Mouse (Mus musculus): ENCODE measurements at regions not wholly inside any gene's neighbourhood (a gene's known extent, or its start where the extent isn't known, plus 50 kb on each side); places are given as distances from the start of the nearest gene placed in this dataset.

GRCm38 (mm10) chr8:86212461-86212860 lies 368.0 kb downstream of the Abcc12 start:
- no peaks in the 10 kb centered on the region for H3K9me3 ChIP-seq (replicated peaks; ENCODE audit: low read length)
- no peak for TF ChIP-seq CTCF (IDR thresholded peaks at IDR 0.05; ENCODE audit: low read depth)
- no peaks in the 10 kb centered on the region for H3K36me3 ChIP-seq (ENCODE audit: insufficient read depth, low read length)
- no peaks in the 10 kb centered on the region for H3K27me3 ChIP-seq (ENCODE audit: insufficient read depth, low read length)
- 96% methylated on average over 2 of the region's 2 CpGs for WGBS
- H3K9ac ChIP-seq (ENCODE audit: low read depth, low read length): no peak overlapping the region
- no peak overlapping the region for H3K4me3 ChIP-seq (replicated peaks; ENCODE audit: low read depth, low read length)
- no peak overlapping the region for H3K4me2 ChIP-seq (ENCODE audit: low read length)
- DNase-seq (ENCODE audit: low spot score) (no peak), ATAC-seq (replicated peaks; ENCODE audit: low FRiP score, low read depth) (no peak)
- no peak overlapping the region for H3K27ac ChIP-seq
- no peaks in the 10 kb centered on the region for H3K4me1 ChIP-seq (replicated peaks; ENCODE audit: insufficient read depth, low read length)

- Histone ChIP-seq H3K9me3 (replicated peaks; ENCODE audit: low read length) (no peaks in the 10 kb centered on the region), H3K27me3 (ENCODE audit: insufficient read depth, low read length) (no peaks in the 10 kb centered on the region), H3K27ac (no peak overlapping the region), H3K36me3 (ENCODE audit: insufficient read depth, low read length) (no peaks in the 10 kb centered on the region), H3K9ac (ENCODE audit: low read depth, low read length) (no peak overlapping the region), H3K4me3 (replicated peaks; ENCODE audit: low read depth, low read length) (no peak overlapping the region), H3K4me1 (replicated peaks; ENCODE audit: insufficient read depth, low read length) (no peaks in the 10 kb centered on the region), H3K4me2 (ENCODE audit: low read length) (no peak overlapping the region)
- 30% methylated on average over 5 of the region's 5 CpGs for WGBS
- DNase-seq (ENCODE audit: low spot score) (no peak), ATAC-seq (replicated peaks; ENCODE audit: low FRiP score, low read depth) (no peak; the same call in 1 of the 2 replicates)
- no peak for TF ChIP-seq CTCF (IDR thresholded peaks at IDR 0.05; ENCODE audit: low read depth)
Observed at GRCm38 (mm10) chr8:86208812-86209262, 368.1 kb downstream of the Phkb start.

- Histone ChIP-seq H3K4me2 (ENCODE audit: low read length) (no peak overlapping the region), H3K27me3 (ENCODE audit: insufficient read depth, low read length) (no peaks in the 10 kb centered on the region), H3K9ac (ENCODE audit: low read depth, low read length) (no peak overlapping the region), H3K4me3 (replicated peaks; ENCODE audit: low read depth, low read length) (no peak overlapping the region), H3K27ac (no peak overlapping the region), H3K4me1 (replicated peaks; ENCODE audit: insufficient read depth, low read length) (no peaks in the 10 kb centered on the region), H3K9me3 (replicated peaks; ENCODE audit: low read length) (no peaks in the 10 kb centered on the region), H3K36me3 (ENCODE audit: insufficient read depth, low read length) (no peaks in the 10 kb centered on the region)
- peak; percentile 47 for TF ChIP-seq CTCF (IDR thresholded peaks at IDR 0.05; ENCODE audit: low read depth)
- ATAC-seq (replicated peaks; ENCODE audit: low FRiP score, low read depth): no peak
- DNase-seq (ENCODE audit: low spot score): peak; percentile 4
- WGBS: 45% methylated on average over 6 of the region's 6 CpGs
Observed at GRCm38 (mm10) chr8:86204421-86205229, 363.9 kb downstream of the Phkb start.

- Histone ChIP-seq H3K9me3 (replicated peaks; ENCODE audit: low read length) (no peaks in the 10 kb centered on the region), H3K9ac (ENCODE audit: low read depth, low read length) (no peak overlapping the region), H3K27me3 (ENCODE audit: insufficient read depth, low read length) (no peaks in the 10 kb centered on the region), H3K27ac (no peak overlapping the region), H3K4me1 (replicated peaks; ENCODE audit: insufficient read depth, low read length) (no peaks in the 10 kb centered on the region), H3K4me3 (replicated peaks; ENCODE audit: low read depth, low read length) (no peak overlapping the region), H3K4me2 (ENCODE audit: low read length) (no peak overlapping the region), H3K36me3 (ENCODE audit: insufficient read depth, low read length) (no peaks in the 10 kb centered on the region)
- WGBS: 61% methylated on average over 9 of the region's 9 CpGs
- DNase-seq (ENCODE audit: low spot score) (no peak), ATAC-seq (replicated peaks; ENCODE audit: low FRiP score, low read depth) (no peak)
- no peak for TF ChIP-seq CTCF (IDR thresholded peaks at IDR 0.05; ENCODE audit: low read depth)
Observed at GRCm38 (mm10) chr8:86203107-86203506, 362.3 kb downstream of the Phkb start.

GRCm38 (mm10) chr8:86201830-86202229 lies 361.1 kb downstream of the Phkb start:
- H3K4me3 ChIP-seq (replicated peaks; ENCODE audit: low read depth, low read length): no peak overlapping the region
- H3K9me3 ChIP-seq (replicated peaks; ENCODE audit: low read length): no peaks in the 10 kb centered on the region
- WGBS: 73% methylated on average over 4 of the region's 4 CpGs
- no peak for DNase-seq (ENCODE audit: low spot score)
- H3K9ac ChIP-seq (ENCODE audit: low read depth, low read length): no peak overlapping the region
- no peaks in the 10 kb centered on the region for H3K27me3 ChIP-seq (ENCODE audit: insufficient read depth, low read length)
- no peak for ATAC-seq (replicated peaks; ENCODE audit: low FRiP score, low read depth)
- no peak overlapping the region for H3K27ac ChIP-seq
- H3K4me1 ChIP-seq (replicated peaks; ENCODE audit: insufficient read depth, low read length): no peaks in the 10 kb centered on the region
- H3K36me3 ChIP-seq (ENCODE audit: insufficient read depth, low read length): no peaks in the 10 kb centered on the region
- TF ChIP-seq CTCF (IDR thresholded peaks at IDR 0.05; ENCODE audit: low read depth): no peak
- H3K4me2 ChIP-seq (ENCODE audit: low read length): no peak overlapping the region

- Histone ChIP-seq H3K4me3 (replicated peaks; ENCODE audit: low read depth, low read length) (no peak overlapping the region), H3K36me3 (ENCODE audit: insufficient read depth, low read length) (no peaks in the 10 kb centered on the region), H3K9ac (ENCODE audit: low read depth, low read length) (no peak overlapping the region), H3K4me1 (replicated peaks; ENCODE audit: insufficient read depth, low read length) (no peaks in the 10 kb centered on the region), H3K27me3 (ENCODE audit: insufficient read depth, low read length) (no peaks in the 10 kb centered on the region), H3K4me2 (ENCODE audit: low read length) (no peak overlapping the region), H3K27ac (no peak overlapping the region), H3K9me3 (replicated peaks; ENCODE audit: low read length) (no peaks in the 10 kb centered on the region)
- no peak for TF ChIP-seq CTCF (IDR thresholded peaks at IDR 0.05; ENCODE audit: low read depth)
- ATAC-seq (replicated peaks; ENCODE audit: low FRiP score, low read depth): no peak
- 89% methylated on average over 4 of the region's 4 CpGs for WGBS
- no peak for DNase-seq (ENCODE audit: low spot score)
Observed at GRCm38 (mm10) chr8:86192262-86192661, 351.5 kb downstream of the Phkb start.

Measured in kidney, postnatal 0 days (tissue).